Mouse (Mus musculus) layer of hippocampus, adult 2 months (tissue): Measurements from ENCODE around the gene Fubp1. TPM values are rescaled to one million over a fixed set of nuclear protein-coding genes. Genes with fewer than 3 reads are reported as not detected.
"Not testable (repeated sequence)": the region's sequence is repeated elsewhere in the genome, so short reads cannot be mapped to it uniquely, and the experiment has no call there.

Source experiments
- DNase-seq, 2 experiments: peaks; one replicate each; pipeline ENCODE4 v3.0.0; 2022; ENCODE audit warnings: low spot score in 2 of 2
- H3K27ac ChIP-seq: fragments of 200-600 bp; 2 replicates; pipeline ENCODE4 v1.8.1; 2022
- H3K4me3 ChIP-seq: fragments of 200-600 bp; 2 replicates; pipeline ENCODE4 v1.8.1; 2022; ENCODE audit warnings: mild to moderate bottlenecking
- CTCF ChIP-seq: fragments of 200-600 bp; conservative IDR thresholded peaks from 2 replicates; pipeline ENCODE4 v1.8.1; 2022; ENCODE audit warnings: antibody characterized with exemption, mild to moderate bottlenecking, moderate library complexity
- total RNA-seq, 2 experiments: library from RNA; stranded (reverse); gene quantifications; 2 replicates each; pipeline ENCODE4 v1.2.3; 2021

Gene Fubp1
- total RNA-seq, 2 experiments from 2014 or later, result 123 to 140 TPM

DNA sequence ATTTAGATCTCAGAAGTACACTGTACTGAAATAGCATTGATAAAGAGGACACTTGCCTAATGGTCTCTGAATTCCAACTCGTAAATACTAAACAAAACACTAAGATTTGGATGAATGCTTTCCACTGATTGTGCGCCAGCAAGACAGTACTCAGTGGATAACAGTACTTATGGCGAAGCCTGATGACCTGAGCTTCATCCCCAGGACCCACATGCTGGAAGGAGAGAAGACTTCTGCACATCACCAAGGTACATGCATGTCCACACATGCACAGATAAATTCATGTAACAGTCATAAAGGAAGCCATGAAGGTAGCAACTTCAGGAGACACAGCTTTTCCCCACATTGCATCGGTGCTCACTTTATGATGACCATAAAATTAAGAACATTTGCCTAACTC lies 31.4 kb upstream of the Fubp1 start:
- TF ChIP-seq CTCF, result no peak
- no peak overlapping the region for H3K27ac ChIP-seq
- H3K4me3 ChIP-seq, result no peak overlapping the region
- DNase-seq, result no peak

DNA sequence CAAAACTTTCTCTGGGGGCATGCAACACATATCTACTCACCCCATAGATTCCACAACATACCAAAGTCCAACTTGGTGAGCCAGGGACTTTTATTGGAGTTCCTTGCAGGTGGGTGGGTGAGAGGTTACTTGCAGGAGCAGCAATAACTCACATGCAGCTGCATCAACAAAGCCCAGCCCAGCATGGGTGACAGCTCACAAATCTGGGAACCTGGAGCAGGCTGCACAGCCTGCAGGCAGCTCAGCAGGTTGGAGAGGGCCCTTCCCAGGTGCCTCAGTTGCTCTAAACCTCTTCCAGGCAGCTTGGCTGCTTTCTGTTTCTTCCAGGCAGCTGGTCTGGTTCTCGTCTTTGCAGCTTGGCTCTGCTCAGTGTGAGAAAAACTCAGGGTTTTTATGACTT lies 30.9 kb upstream of the Fubp1 start:
- no peak for TF ChIP-seq CTCF
- DNase-seq, result no peak
- Histone ChIP-seq H3K27ac (no peak overlapping the region), H3K4me3 (no peak overlapping the region)

DNA sequence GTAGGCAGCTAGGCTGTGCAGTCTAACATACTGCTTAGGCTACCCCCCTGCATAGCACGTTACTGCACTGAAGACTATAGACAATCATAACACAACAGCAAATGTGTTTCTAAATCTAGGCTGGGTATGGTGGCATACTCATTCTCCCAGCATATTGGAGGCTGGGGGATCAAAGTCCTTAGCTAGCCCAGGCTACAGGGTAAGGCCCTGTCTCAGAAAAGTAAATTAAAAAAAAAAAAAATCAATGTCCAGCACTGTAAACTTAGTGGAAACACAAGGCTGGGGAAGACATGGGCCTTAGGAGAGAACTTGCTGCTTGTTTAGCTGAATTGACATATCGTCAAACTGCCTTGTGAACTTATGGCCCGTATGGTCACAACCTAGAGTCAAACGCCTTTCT lies 29.6 kb upstream of the Fubp1 start:
- no peak overlapping the region for H3K4me3 ChIP-seq
- TF ChIP-seq CTCF, result no peak
- no peak overlapping the region for H3K27ac ChIP-seq
- DNase-seq, result no peak

DNA sequence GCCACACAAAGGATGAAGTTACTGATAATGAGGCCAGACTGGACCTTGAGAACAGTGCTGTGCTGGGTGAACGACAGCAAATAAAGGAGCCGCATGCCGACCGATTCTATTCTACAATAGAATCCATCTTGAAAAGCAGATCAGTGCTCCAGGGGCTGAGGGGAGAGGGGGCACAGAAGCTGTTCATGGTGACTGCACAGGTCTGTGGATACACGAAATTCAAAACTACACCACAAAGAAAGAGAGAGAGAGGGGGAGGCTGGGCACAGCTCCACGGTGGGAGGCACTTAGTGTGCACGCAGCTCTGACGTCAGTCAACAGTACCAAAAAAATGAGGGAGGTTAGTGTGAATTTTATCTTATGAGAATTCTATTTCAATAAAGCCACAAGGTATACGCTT lies 26.7 kb upstream of the Fubp1 start:
- no peak overlapping the region for H3K27ac ChIP-seq
- H3K4me3 ChIP-seq, result no peak overlapping the region
- no peak for DNase-seq
- TF ChIP-seq CTCF, result no peak

DNA sequence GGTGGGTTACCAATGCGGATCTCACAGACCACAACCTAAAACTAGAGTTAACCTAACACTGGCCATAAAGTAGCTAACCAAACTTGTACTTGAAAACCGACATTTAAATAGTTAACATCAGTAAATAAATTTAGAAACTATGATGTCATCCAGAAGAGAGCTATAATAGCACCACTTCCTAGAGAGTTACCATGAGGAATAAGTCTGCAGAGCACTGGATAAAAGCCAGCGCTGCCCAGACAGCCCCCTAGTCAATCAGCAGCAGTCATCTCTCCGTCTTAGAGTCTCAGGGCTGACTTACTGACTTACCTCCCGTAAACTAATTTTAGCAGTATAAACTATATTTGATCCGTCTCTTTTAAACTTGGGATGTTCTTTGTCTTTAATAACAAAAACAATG lies 24.1 kb upstream of the Fubp1 start:
- Histone ChIP-seq H3K4me3 (no peak overlapping the region), H3K27ac (no peak overlapping the region)
- no peak for TF ChIP-seq CTCF
- no peak for DNase-seq

DNA sequence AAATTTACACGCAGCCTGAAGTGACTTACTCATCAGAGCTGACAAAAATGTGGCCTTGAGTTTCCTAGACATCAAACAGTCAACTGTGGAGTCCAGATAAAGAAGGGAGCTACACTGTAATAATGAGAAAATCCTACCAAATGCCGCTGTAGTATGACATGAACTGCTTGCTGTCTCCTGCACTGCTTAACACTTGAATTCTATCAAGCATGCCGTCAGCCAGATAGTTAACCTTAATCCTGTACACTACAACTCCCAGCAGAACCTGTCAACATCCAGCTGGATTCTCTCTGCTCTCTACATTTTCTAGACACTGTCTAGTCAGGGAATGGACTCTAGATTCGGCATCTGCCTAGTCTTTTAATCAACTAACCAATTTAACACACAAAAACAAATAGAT lies 20.9 kb upstream of the Fubp1 start:
- Histone ChIP-seq H3K27ac (no peak overlapping the region), H3K4me3 (no peak overlapping the region)
- TF ChIP-seq CTCF, result no peak
- DNase-seq, result no peak

DNA sequence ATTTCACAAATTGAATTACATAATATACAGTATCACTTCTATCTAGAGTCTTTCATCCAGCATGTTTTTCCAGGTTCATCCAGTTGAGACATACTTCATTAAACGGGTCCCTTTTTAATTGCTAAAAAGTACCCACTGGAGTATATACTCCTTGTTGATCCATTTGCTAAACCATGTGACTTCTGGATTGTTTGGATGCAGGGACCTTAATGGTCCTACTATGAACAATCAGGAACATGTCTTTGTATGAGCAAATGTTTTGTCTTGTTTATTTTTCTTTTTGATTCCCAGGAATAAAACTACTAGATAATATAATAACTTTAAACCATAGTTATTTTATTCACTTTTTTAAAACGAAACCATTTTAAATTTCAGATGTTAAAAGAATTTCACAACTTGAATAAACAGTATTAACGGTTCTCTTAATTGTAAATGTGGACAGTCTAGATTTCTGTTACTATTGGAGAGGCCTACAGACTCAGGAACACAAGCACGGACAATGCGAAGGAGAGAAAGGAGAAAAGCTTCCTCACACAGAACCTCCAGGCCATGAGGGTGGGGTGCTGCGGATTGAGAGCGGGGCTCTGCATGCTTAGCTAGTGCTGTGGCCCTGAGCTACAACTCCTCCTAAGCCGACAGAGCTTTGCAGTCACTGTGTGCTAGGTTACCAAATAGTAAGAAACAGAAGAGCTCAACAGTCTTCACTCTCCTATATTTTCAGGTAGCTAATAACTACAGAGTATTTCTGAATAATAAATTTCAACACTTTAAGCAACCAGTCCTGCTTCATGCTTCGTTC lies 19.3 kb upstream of the Fubp1 start:
- TF ChIP-seq CTCF, result no peak
- Histone ChIP-seq H3K4me3 (peak overlapping the region; percentile 66), H3K27ac (peak overlapping the region; percentile 6)
- DNase-seq, result no peak

DNA sequence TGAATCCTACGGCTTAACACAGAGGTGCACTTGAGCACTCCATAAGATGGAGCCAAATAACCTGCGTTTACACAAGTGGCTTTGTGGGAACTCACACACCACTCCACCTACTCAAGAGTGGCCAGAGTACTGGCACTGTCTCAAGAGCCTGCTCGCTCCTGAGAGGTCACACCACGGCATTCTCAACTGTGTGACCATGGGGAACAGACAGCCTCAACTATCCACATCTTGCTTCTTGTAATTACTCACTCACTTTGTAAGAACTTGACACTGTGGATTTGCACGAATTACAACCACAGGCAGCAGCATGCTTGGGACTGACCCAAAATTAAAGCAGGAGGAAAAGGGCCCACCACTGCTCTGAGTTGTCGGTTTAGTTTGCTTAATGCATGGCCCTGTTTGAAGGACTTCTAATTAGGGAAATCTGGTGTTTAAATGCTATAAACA lies 18.4 kb upstream of the Fubp1 start:
- no peak for TF ChIP-seq CTCF
- Histone ChIP-seq H3K27ac (peak overlapping the region; percentile 40), H3K4me3 (peak overlapping the region; percentile 66)
- DNase-seq, result no peak

DNA sequence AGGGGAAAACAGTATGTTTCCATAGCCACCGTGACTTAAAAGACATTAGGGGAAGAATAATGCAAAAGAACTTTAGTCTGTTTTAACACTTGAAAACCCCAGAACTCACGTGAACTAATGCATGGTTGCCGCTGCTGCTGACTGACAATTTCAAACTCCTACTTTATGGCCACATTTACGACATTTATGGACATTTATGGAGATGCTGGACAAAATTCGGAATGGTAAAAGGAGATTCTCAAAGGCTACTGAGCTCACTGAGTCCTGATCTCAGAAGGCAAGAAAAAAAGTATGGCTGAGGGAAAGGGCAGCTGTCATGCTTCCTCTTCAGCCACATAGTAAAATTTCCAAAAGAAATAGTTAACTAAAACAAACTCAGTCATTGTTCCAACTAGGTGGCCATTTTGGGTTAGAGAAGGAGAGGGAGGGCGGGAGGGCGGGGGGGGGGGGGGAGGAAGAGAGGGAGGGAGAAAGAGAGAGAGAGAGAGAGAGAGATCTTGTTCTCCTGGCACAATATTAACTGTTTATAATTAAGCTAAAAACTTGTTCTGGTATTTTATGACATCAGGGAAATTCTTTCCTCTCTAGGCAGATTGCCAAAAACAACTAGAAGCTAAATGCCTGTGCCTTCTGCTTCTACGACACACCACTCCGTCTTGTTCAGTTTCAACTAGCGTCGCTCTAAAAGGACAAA lies 17.8 kb upstream of the Fubp1 start:
- peak overlapping the region; percentile 66 for H3K4me3 ChIP-seq
- H3K27ac ChIP-seq, result peak overlapping the region; percentile 88
- no peak for TF ChIP-seq CTCF
- no peak for DNase-seq

DNA sequence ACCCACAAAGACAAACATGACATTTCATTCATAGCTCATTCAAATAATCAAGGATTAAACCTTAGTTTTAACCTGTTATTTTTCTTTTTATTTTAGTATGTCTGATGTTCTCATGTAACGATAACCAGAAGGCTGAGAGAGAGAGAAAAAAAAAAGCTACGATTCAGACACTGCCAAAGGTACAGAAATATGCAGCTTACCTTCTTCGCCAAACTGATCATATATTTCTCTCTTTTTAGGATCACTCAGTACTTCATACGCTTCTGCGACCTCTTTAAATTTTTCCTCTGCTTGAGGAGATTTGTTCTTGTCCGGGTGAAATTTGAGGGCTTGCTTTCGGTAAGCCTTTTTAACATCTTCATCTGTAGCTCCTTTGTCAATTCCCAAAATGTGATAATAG lies 17.0 kb upstream of the Fubp1 start:
- H3K27ac ChIP-seq, result peak overlapping the region; percentile 88
- no peak for TF ChIP-seq CTCF
- peak overlapping the region; percentile 66 for H3K4me3 ChIP-seq
- no peak for DNase-seq

DNA sequence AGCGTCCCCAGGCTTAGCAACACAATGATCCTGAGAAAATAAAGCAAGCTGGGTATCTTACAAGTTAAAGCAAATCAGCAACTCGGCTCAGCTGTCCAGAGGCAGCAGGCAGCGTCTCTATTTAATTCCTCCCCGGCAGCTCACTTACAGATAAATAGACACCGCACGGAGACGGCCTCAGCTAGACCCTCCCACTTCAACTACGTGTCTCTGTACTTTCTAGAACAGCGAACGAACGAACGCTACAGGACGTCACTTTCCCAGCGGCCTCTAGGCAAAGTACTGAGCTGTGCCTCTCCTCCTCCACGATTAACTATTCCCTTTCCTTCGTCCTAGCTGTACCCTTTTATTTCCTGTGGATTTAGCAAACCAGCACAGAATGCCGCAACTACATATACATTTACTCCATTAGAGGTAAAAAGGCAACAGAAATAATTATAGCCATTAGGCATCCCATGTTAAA lies 16.6 kb upstream of the Fubp1 start:
- peak; percentile 47 for TF ChIP-seq CTCF
- Histone ChIP-seq H3K27ac (peak overlapping the region; percentile 88), H3K4me3 (peak overlapping the region; percentile 66)
- DNase-seq, result peak; percentile 80 to 93

DNA sequence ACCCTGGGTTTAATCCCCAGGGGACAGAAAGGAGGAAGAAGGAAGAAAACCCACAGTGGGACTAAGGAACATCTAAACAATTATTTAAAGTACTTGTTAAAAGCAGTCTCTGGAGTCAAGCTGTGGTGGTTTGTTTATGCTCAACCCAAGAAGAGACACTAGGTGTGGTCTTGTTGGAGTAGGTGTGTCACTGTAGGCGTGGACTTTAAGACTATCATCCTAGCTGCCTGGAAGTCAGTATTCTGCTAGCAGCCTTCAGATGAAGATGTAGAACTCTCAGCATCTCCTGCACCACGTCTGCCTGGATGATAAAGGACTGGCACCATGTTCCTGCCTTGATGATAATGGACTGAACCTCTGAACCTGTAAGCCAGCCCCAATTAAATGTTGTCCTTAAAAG lies 13.0 kb upstream of the Fubp1 start:
- not testable (repeated sequence) for DNase-seq, H3K27ac ChIP-seq, H3K4me3 ChIP-seq

DNA sequence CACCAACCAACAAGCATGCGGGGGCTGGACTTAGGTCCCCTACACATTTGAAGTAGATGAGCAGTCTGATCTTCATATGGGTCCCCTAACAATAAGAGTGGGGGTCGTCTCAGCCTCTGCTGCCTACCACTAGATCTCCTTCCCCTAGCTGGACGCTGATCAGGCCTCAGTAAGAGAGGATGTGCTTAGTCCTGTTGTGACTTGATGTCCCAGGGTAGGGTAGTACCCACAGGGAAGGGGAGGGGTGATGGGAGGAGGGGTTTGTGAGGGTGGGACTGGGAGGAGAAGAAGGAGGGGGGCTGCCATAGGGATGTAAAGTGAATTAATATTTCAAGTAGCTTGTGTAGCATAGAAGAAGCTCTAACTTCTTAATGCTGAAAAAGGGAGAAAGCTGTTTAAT lies 11.1 kb upstream of the Fubp1 start:
- no peak for DNase-seq
- no peak overlapping the region for H3K4me3 ChIP-seq
- TF ChIP-seq CTCF, result no peak
- H3K27ac ChIP-seq, result no peak overlapping the region

DNA sequence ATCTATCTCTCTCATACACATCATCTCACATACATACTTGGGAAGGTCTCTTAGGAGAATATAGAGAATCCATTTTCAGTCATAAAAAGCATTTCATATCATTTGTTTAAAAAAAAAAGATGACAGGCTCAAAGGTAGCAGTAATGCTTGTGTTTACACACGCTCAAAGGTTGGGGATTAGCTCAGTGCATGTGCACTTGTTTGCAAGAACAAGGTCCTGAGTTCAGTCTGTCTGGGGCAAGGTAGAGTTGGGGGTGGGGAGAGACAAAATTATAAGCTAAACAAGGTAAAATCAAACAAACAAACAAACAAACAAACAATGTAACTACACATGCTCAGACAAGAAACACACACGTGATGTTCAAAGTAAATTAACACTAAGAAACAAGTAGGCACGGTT lies 9.0 kb upstream of the Fubp1 start:
- no peak overlapping the region for H3K27ac ChIP-seq
- TF ChIP-seq CTCF, result no peak

More for the DNA sequence above, 9.0 kb upstream of the Fubp1 start:
- no peak overlapping the region for H3K4me3 ChIP-seq
- DNase-seq, result no peak
